Mouse (Mus musculus) liver, embryonic 13.5 days (tissue): ENCODE measurements around the gene Ppp4r3b. TPM values are rescaled to one million over a fixed set of nuclear protein-coding genes. Genes with fewer than 3 reads are reported as not detected.
A peak's percentile ranks its signal among the peaks of the same experiment; 100 is the strongest.

ENCODE experiments used
- ATAC-seq: fragments of 200-750 bp; cut with Nextera tagmentation; 2 replicates; pipeline ENCODE4 v1.8.0; 2017; ENCODE audit warnings: low read depth, mild to moderate bottlenecking, moderate number of reproducible peaks, moderate library complexity
- DNase-seq: peaks from one replicate; pipeline ENCODE4 v3.0.0; 2022
- H3K27ac ChIP-seq: fragments of 300-500 bp; sonication (generic); 2 replicates; pipeline ENCODE4 v1.5.1; 2015; ENCODE audit warnings: moderate library complexity, mild to moderate bottlenecking, inconsistent platforms
- H3K27me3 ChIP-seq: fragments of 300-500 bp; sonication (generic); 2 replicates; pipeline ENCODE4 v1.6.1; 2015; ENCODE audit warnings: mild to moderate bottlenecking, inconsistent platforms
- H3K36me3 ChIP-seq: fragments of 300-500 bp; sonication (generic); 2 replicates; pipeline ENCODE4 v1.6.1; 2015; ENCODE audit warnings: mild to moderate bottlenecking, inconsistent platforms
- H3K4me1 ChIP-seq: fragments of 300-500 bp; sonication (generic); replicated peaks from 2 replicates; pipeline ENCODE4 v1.6.1; 2015; ENCODE audit warnings: inconsistent platforms
- H3K4me2 ChIP-seq: fragments of 300-500 bp; sonication (generic); 2 replicates; pipeline ENCODE4 v1.6.1; 2015; ENCODE audit warnings: inconsistent platforms, mild to moderate bottlenecking, moderate library complexity
- H3K4me3 ChIP-seq: fragments of 300-500 bp; sonication (generic); replicated peaks from 2 replicates; pipeline ENCODE4 v1.5.1; 2015; ENCODE audit warnings: mild to moderate bottlenecking, inconsistent platforms
- H3K9ac ChIP-seq: fragments of 300-500 bp; sonication (generic); 2 replicates; pipeline ENCODE4 v1.6.1; 2015; ENCODE audit warnings: mild to moderate bottlenecking, inconsistent platforms
- H3K9me3 ChIP-seq: fragments of 300-500 bp; sonication (generic); replicated peaks from 2 replicates; pipeline ENCODE4 v1.6.1; 2016; ENCODE audit warnings: inconsistent platforms
- WGBS: fragments of 180-500 bp; shearing (Covaris S2); methylation state at CpG from one replicate; pipeline ENCODE4 v1.1.7; 2015; ENCODE audit not compliant: insufficient replicate concordance; 5-methylcytosine and 5-hydroxymethylcytosine counted together
- polyA plus RNA-seq: library from polyadenylated mRNA; unstranded; fragments of >200 nt; fragmentation: Nextera tagmentation; extraction: Ambion mirVana; gene quantifications from 2 replicates; pipeline ENCODE4 v1.2.1, GENCODE M21; 2015

The Ppp4r3b gene
- polyA plus RNA-seq, 1 experiment from 2014 or later = 48.7 TPM

- Histone ChIP-seq H3K4me3 (no peak overlapping the region), H3K9me3 (no peaks in the 10 kb centered on the region), H3K9ac (no peak overlapping the region), H3K27me3 (no peaks in the 10 kb centered on the region), H3K4me2 (no peak overlapping the region), H3K4me1 (0 out of 2 replicates have a peak, but pooled peaks cover 2% of the 10 kb centered on the region), H3K36me3 (peaks cover 45% of the 10 kb centered on the region), H3K27ac (no peak overlapping the region)
- ATAC-seq (no peak), DNase-seq (no peak)
- WGBS = 88% methylated on average over 3 of the region's 3 CpGs
Measured at GRCm38 (mm10) chr11:29180657-29181056, 8.0 kb downstream of the Ppp4r3b start.

- H3K4me1 ChIP-seq = 0 out of 2 replicates have a peak, but pooled peaks cover 2% of the 10 kb centered on the region
- no peak overlapping the region for H3K27ac ChIP-seq
- ATAC-seq = no peak
- WGBS = 85% methylated on average over 5 of the region's 5 CpGs
- H3K4me3 ChIP-seq = no peak overlapping the region
- peaks cover 56% of the 10 kb centered on the region for H3K36me3 ChIP-seq
- H3K9me3 ChIP-seq = no peaks in the 10 kb centered on the region
- no peak overlapping the region for H3K9ac ChIP-seq
- H3K4me2 ChIP-seq = no peak overlapping the region
- H3K27me3 ChIP-seq = no peaks in the 10 kb centered on the region
- no peak for DNase-seq
Measured at GRCm38 (mm10) chr11:29181751-29182150, 9.1 kb downstream of the Ppp4r3b start.

- WGBS = 77% methylated on average over 2 of the region's 2 CpGs
- DNase-seq (no peak), ATAC-seq (no peak)
- Histone ChIP-seq H3K4me1 (no peaks in the 10 kb centered on the region), H3K9ac (no peak overlapping the region), H3K36me3 (peaks cover 63% of the 10 kb centered on the region), H3K4me3 (no peak overlapping the region), H3K27me3 (no peaks in the 10 kb centered on the region), H3K27ac (no peak overlapping the region), H3K9me3 (no peaks in the 10 kb centered on the region), H3K4me2 (no peak overlapping the region)
Measured at GRCm38 (mm10) chr11:29188981-29189380, 16.3 kb downstream of the Ppp4r3b start.

GRCm38 (mm10) chr11:29203653-29204052 is 31.0 kb downstream of the Ppp4r3b start:
- no peak overlapping the region for H3K4me2 ChIP-seq
- H3K27ac ChIP-seq = no peak overlapping the region
- DNase-seq (no peak), ATAC-seq (no peak)
- H3K27me3 ChIP-seq = no peaks in the 10 kb centered on the region
- peaks cover 48% of the 10 kb centered on the region for H3K36me3 ChIP-seq
- whole genome bisulfite sequencing = 74% methylated on average over 5 of the region's 5 CpGs
- no peaks in the 10 kb centered on the region for H3K9me3 ChIP-seq
- H3K9ac ChIP-seq = no peak overlapping the region
- no peak overlapping the region for H3K4me3 ChIP-seq
- no peaks in the 10 kb centered on the region for H3K4me1 ChIP-seq

GRCm38 (mm10) chr11:29209774-29210173 is 37.1 kb downstream of the Ppp4r3b start:
- 78% methylated on average over 2 of the region's 2 CpGs for WGBS
- no peak overlapping the region for H3K27ac ChIP-seq
- H3K27me3 ChIP-seq = no peaks in the 10 kb centered on the region
- H3K4me3 ChIP-seq = no peak overlapping the region
- ATAC-seq = no peak
- H3K9me3 ChIP-seq = no peaks in the 10 kb centered on the region
- H3K9ac ChIP-seq = no peak overlapping the region
- no peaks in the 10 kb centered on the region for H3K4me1 ChIP-seq
- no peak overlapping the region for H3K4me2 ChIP-seq
- peaks cover 41% of the 10 kb centered on the region for H3K36me3 ChIP-seq
- DNase-seq = no peak

- Histone ChIP-seq H3K27ac (no peak overlapping the region; the same call in 1 of the 2 replicates), H3K36me3 (peaks cover 70% of the 10 kb centered on the region), H3K4me2 (no peak overlapping the region), H3K9ac (no peak overlapping the region), H3K4me1 (peaks cover 12% of the 10 kb centered on the region), H3K9me3 (no peaks in the 10 kb centered on the region), H3K27me3 (no peaks in the 10 kb centered on the region), H3K4me3 (no peak overlapping the region)
- DNase-seq = peak; percentile 4
- ATAC-seq = peak; percentile 87
- WGBS = 38% methylated on average over 2 of the region's 2 CpGs
Measured at GRCm38 (mm10) chr11:29216196-29216595, 43.5 kb downstream of the Ppp4r3b start.

- Histone ChIP-seq H3K4me2 (no peak overlapping the region), H3K27me3 (no peaks in the 10 kb centered on the region), H3K9me3 (no peaks in the 10 kb centered on the region), H3K9ac (no peak overlapping the region), H3K4me1 (peaks cover 12% of the 10 kb centered on the region), H3K36me3 (peaks cover 72% of the 10 kb centered on the region), H3K27ac (no peak overlapping the region), H3K4me3 (no peak overlapping the region)
- DNase-seq = no peak
- ATAC-seq = no peak
Measured at GRCm38 (mm10) chr11:29219055-29219454, 46.4 kb downstream of the Ppp4r3b start.

- H3K4me2 ChIP-seq = no peak overlapping the region
- 51% methylated on average over 5 of the region's 5 CpGs for WGBS
- H3K27ac ChIP-seq = no peak overlapping the region
- DNase-seq = no peak
- no peaks in the 10 kb centered on the region for H3K9me3 ChIP-seq
- peaks cover 61% of the 10 kb centered on the region for H3K36me3 ChIP-seq
- H3K9ac ChIP-seq = no peak overlapping the region
- H3K27me3 ChIP-seq = no peaks in the 10 kb centered on the region
- no peak overlapping the region for H3K4me3 ChIP-seq
- no peak for ATAC-seq
- H3K4me1 ChIP-seq = no peaks in the 10 kb centered on the region
Measured at GRCm38 (mm10) chr11:29222310-29222709, 49.6 kb downstream of the Ppp4r3b start.

GRCm38 (mm10) chr11:29224754-29225153 is 52.1 kb downstream of the Ppp4r3b start:
- H3K4me1 ChIP-seq = no peaks in the 10 kb centered on the region
- no peak overlapping the region for H3K4me3 ChIP-seq
- H3K36me3 ChIP-seq = peaks cover 65% of the 10 kb centered on the region
- WGBS = 79% methylated on average over 2 of the region's 2 CpGs
- no peak overlapping the region for H3K4me2 ChIP-seq
- ATAC-seq (no peak), DNase-seq (no peak)
- H3K27me3 ChIP-seq = no peaks in the 10 kb centered on the region
- no peaks in the 10 kb centered on the region for H3K9me3 ChIP-seq
- H3K27ac ChIP-seq = no peak overlapping the region
- no peak overlapping the region for H3K9ac ChIP-seq

- H3K9ac ChIP-seq = no peak overlapping the region
- H3K4me2 ChIP-seq = no peak overlapping the region
- peaks cover 33% of the 10 kb centered on the region for H3K36me3 ChIP-seq
- no peaks in the 10 kb centered on the region for H3K27me3 ChIP-seq
- H3K9me3 ChIP-seq = no peaks in the 10 kb centered on the region
- ATAC-seq (no peak), DNase-seq (no peak)
- no peaks in the 10 kb centered on the region for H3K4me1 ChIP-seq
- WGBS = 78% methylated on average over 2 of the region's 2 CpGs
- no peak overlapping the region for H3K27ac ChIP-seq
- H3K4me3 ChIP-seq = no peak overlapping the region
Measured at GRCm38 (mm10) chr11:29228957-29229356, 56.3 kb downstream of the Ppp4r3b start.

GRCm38 (mm10) chr11:29233569-29233968 is 60.9 kb downstream of the Ppp4r3b start:
- peaks cover 9% of the 10 kb centered on the region for H3K36me3 ChIP-seq
- H3K27me3 ChIP-seq = no peaks in the 10 kb centered on the region
- H3K4me1 ChIP-seq = peaks cover 3% of the 10 kb centered on the region; the same call in 1 of the 2 replicates
- no peak overlapping the region for H3K9ac ChIP-seq
- H3K4me2 ChIP-seq = no peak overlapping the region
- DNase-seq (no peak), ATAC-seq (no peak)
- H3K9me3 ChIP-seq = no peaks in the 10 kb centered on the region
- no peak overlapping the region for H3K4me3 ChIP-seq
- H3K27ac ChIP-seq = no peak overlapping the region
- WGBS = 79% methylated on average over 1 of the region's 1 CpGs

- ATAC-seq = 0 out of 2 replicates have a peak, but pooled peaks have one; percentile 54
- Histone ChIP-seq H3K9me3 (no peaks in the 10 kb centered on the region), H3K27me3 (no peaks in the 10 kb centered on the region), H3K4me3 (no peak overlapping the region), H3K4me1 (peaks cover 3% of the 10 kb centered on the region; the same call in 1 of the 2 replicates), H3K27ac (no peak overlapping the region), H3K9ac (no peak overlapping the region), H3K36me3 (peaks cover 4% of the 10 kb centered on the region), H3K4me2 (no peak overlapping the region)
- DNase-seq = no peak
Measured at GRCm38 (mm10) chr11:29237364-29237763, 64.7 kb downstream of the Ppp4r3b start.
